Mouse (Mus musculus): ENCODE results near the gene Cfap300.

DNA sequence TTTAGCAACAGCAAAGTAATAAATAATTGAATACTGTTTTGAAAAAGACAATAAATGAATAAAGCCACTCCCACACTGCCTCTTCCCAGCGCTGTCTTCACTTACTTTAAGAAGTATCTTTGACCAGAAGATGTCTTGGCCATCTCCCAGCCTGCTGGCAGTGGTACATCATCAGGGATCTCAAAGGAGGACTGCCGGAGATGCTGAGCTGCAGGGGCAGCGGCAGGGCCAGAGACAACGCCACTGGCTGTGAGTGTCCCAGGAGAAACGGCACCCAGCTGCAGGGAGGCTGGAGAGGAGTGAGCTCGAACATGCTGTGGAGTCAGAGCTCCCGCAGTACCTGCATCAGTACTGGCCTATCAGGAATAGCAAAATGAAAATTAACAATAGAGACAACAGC lies 41.3 kb downstream of the Cfap300 start:
- TF ChIP-seq CTCF (IDR thresholded peaks at IDR 0.05; ENCODE audit: low read depth, low read length) (no peak), POLR2A (IDR thresholded peaks at IDR 0.05; ENCODE audit: insufficient read depth, low read length) (no peak)
